Mouse (Mus musculus) ES-Bruce4 (cell line): Measurements from ENCODE around the gene Cfap126. TPM values are rescaled to one million over a fixed set of nuclear protein-coding genes. Genes with fewer than 3 reads are reported as not detected.

ENCODE experiments used
- H3K27ac ChIP-seq: 2 replicates; pipeline ENCODE4 v1.5.1; 2012; ENCODE audit warnings: low read length, inconsistent platforms; ENCODE audit not compliant: insufficient read depth
- H3K27me3 ChIP-seq: 2 replicates; pipeline ENCODE4 v1.6.1; 2012; ENCODE audit warnings: mild to moderate bottlenecking, low read length, inconsistent platforms; ENCODE audit not compliant: control insufficient read depth, poor library complexity, insufficient read depth, severe bottlenecking
- H3K36me3 ChIP-seq: 2 replicates; pipeline ENCODE4 v1.6.1; 2012; ENCODE audit warnings: inconsistent platforms, mild to moderate bottlenecking, low read length, moderate library complexity; ENCODE audit not compliant: control insufficient read depth, poor library complexity, insufficient read depth, severe bottlenecking
- H3K4me1 ChIP-seq: one replicate; pipeline ENCODE4 v1.8.1; 2011; ENCODE audit warnings: low read length; ENCODE audit not compliant: control insufficient read depth, insufficient read depth
- H3K4me3 ChIP-seq: 2 replicates; pipeline ENCODE4 v1.5.1; 2011; ENCODE audit warnings: low read depth, mild to moderate bottlenecking, low read length
- H3K9ac ChIP-seq: 2 replicates; pipeline ENCODE4 v1.6.1; 2012; ENCODE audit warnings: low read depth, mild to moderate bottlenecking, inconsistent platforms; ENCODE audit not compliant: poor library complexity, severe bottlenecking
- H3K9me3 ChIP-seq: replicated peaks from 2 replicates; pipeline ENCODE4 v1.6.1; 2012; ENCODE audit warnings: mild to moderate bottlenecking, low read length, inconsistent platforms; ENCODE audit not compliant: control insufficient read depth, poor library complexity, insufficient read depth, severe bottlenecking
- CTCF ChIP-seq: IDR thresholded peaks from one replicate; pipeline ENCODE4 v1.8.1; 2011; ENCODE audit warnings: low read depth, low read length
- EP300 ChIP-seq: IDR thresholded peaks from 2 replicates; pipeline ENCODE4 v1.6.1; 2011; ENCODE audit warnings: low read depth, low read length; ENCODE audit not compliant: insufficient read depth
- POLR2A ChIP-seq: IDR thresholded peaks from one replicate; pipeline ENCODE4 v1.8.1; 2011; ENCODE audit warnings: low read length; ENCODE audit not compliant: insufficient read depth
- polyA plus RNA-seq: library from polyadenylated mRNA; stranded (reverse); fragments of >200 nt; gene quantifications from 2 replicates; pipeline ENCODE4 v1.2.4, GENCODE M21; 2011; ENCODE audit warnings: low read depth; ENCODE audit not compliant: missing spikeins, insufficient read depth, insufficient read length

The Cfap126 gene
- polyA plus RNA-seq, 1 experiment, result 6.4 TPM

- no peaks in the 10 kb centered on the region for H3K9me3 ChIP-seq
- no peaks in the 10 kb centered on the region for H3K4me1 ChIP-seq
- H3K36me3 ChIP-seq, result no peaks in the 10 kb centered on the region
- H3K27me3 ChIP-seq, result no peaks in the 10 kb centered on the region
- peak overlapping the region; percentile 84 for H3K4me3 ChIP-seq
- H3K9ac ChIP-seq, result peak overlapping the region; percentile 72
- peak overlapping the region; percentile 46; the same call in 1 of the 2 replicates for H3K27ac ChIP-seq
- no peak for TF ChIP-seq CTCF
- TF ChIP-seq POLR2A, result no peak
- no peak for TF ChIP-seq EP300
Measured at GRCm38 (mm10) chr1:171111781-171112575, 1.7 kb upstream of the Cfap126 start.

DNA sequence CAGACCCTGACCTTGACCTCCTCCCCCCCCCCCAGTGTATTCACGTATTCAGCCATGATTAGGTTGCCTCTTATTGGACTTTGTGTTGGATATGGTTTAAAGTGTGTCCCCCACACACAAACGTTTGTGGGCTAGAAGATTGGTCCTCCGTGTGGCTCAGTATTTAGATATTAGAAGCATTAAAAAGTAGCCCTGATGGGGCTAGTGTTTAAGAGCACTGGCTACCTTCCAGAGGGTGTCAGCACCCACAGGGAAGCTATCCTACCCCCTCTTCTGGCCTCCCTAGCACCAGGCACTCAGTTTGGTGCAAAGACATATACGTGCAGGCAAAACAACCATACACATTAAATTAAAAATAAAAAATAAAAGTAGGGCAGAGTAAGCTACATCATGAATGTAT lies 732 bp upstream of the Cfap126 start:
- Histone ChIP-seq H3K4me1 (no peaks in the 10 kb centered on the region), H3K36me3 (no peaks in the 10 kb centered on the region), H3K4me3 (no peak overlapping the region), H3K27ac (no peak overlapping the region), H3K9me3 (no peaks in the 10 kb centered on the region), H3K27me3 (no peaks in the 10 kb centered on the region), H3K9ac (peak overlapping the region; percentile 64; the same call in 1 of the 2 replicates)
- peak; percentile 7 for TF ChIP-seq CTCF
- no peak for TF ChIP-seq POLR2A

GRCm38 (mm10) chr1:171116280-171116679 lies 2.6 kb downstream of the Cfap126 start:
- TF ChIP-seq CTCF (no peak), EP300 (no peak), POLR2A (no peak)
- Histone ChIP-seq H3K27ac (no peak overlapping the region), H3K4me3 (no peak overlapping the region), H3K9me3 (no peaks in the 10 kb centered on the region), H3K27me3 (no peaks in the 10 kb centered on the region), H3K9ac (no peak overlapping the region), H3K36me3 (no peaks in the 10 kb centered on the region), H3K4me1 (no peaks in the 10 kb centered on the region)

DNA sequence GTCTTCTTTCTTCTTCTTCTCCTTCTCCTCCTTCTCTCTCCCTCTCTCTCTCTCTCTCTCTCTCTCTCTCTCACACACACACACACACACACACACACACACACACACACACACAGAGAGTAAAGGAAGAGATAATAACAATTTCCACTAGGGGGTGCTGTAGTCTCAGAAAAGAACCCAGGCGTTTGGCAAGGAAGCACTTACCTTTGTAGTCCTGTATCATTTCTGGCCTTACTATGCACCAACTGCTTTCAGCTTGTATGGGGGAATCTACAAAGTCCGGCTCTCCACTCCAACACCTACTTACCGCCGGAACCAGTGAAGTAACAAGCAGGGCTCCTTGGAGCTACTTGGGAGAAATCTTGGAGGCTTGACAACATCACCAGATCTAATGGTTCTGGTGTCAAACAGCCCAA lies 4.6 kb downstream of the Cfap126 start:
- Histone ChIP-seq H3K4me3 (no peak overlapping the region), H3K9ac (no peak overlapping the region), H3K9me3 (no peaks in the 10 kb centered on the region), H3K4me1 (no peaks in the 10 kb centered on the region), H3K27me3 (no peaks in the 10 kb centered on the region), H3K36me3 (no peaks in the 10 kb centered on the region), H3K27ac (no peak overlapping the region)
- no peak for TF ChIP-seq EP300
- no peak for TF ChIP-seq POLR2A
- no peak for TF ChIP-seq CTCF

DNA sequence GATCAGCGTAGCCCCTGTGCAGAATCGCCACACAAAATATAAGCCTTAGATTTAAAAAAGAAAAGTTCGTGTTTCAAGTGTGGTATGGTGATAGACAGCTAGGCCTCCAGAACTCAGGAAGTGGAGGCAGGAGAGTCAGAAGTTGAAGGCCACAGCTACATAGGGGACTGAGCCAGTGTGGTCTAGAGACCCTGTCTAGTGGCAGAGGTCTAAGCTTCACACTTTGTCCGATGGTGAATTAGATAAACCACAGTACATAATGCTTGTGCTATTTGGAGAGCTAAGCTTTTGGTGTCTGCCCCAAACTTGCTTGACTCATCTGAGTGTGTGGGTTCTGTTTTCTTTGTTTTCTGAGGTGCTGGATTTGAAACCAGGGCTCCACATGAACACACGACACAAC lies 5.3 kb downstream of the Cfap126 start:
- H3K9ac ChIP-seq, result no peak overlapping the region
- no peaks in the 10 kb centered on the region for H3K36me3 ChIP-seq
- TF ChIP-seq CTCF (no peak), POLR2A (no peak), EP300 (no peak)
- no peaks in the 10 kb centered on the region for H3K4me1 ChIP-seq
- H3K27ac ChIP-seq, result no peak overlapping the region
- no peak overlapping the region for H3K4me3 ChIP-seq
- H3K9me3 ChIP-seq, result no peaks in the 10 kb centered on the region
- no peaks in the 10 kb centered on the region for H3K27me3 ChIP-seq

GRCm38 (mm10) chr1:171119405-171119804 lies 5.7 kb downstream of the Cfap126 start:
- Histone ChIP-seq H3K36me3 (no peaks in the 10 kb centered on the region), H3K9me3 (no peaks in the 10 kb centered on the region), H3K27ac (no peak overlapping the region), H3K4me3 (no peak overlapping the region), H3K9ac (no peak overlapping the region), H3K27me3 (no peaks in the 10 kb centered on the region), H3K4me1 (no peaks in the 10 kb centered on the region)
- TF ChIP-seq POLR2A, result no peak
- TF ChIP-seq EP300, result no peak
